Mouse (Mus musculus) liver, embryonic 14.5 days (tissue): Measurements from ENCODE around the gene Wdr24. TPM values are rescaled to one million over a fixed set of nuclear protein-coding genes. Genes with fewer than 3 reads are reported as not detected.

Source experiments
- ATAC-seq: fragments of 200-750 bp; cut with Nextera tagmentation; 2 replicates; pipeline ENCODE4 v1.8.0; 2017; ENCODE audit warnings: moderate number of reproducible peaks, mild to moderate bottlenecking, moderate library complexity; ENCODE audit not compliant: insufficient read depth
- DNase-seq, 3 experiments: peaks; one replicate each; pipeline ENCODE4 v3.0.0-alpha.2; 2012 to 2013; ENCODE audit warnings: low read depth in 3 of 3, low spot score in 3 of 3
- H3K27ac ChIP-seq: fragments of 300-500 bp; sonication (generic); 2 replicates; pipeline ENCODE4 v1.5.1; 2014; ENCODE audit warnings: moderate library complexity, mild to moderate bottlenecking, control low read depth, inconsistent platforms
- H3K27me3 ChIP-seq: fragments of 300-500 bp; sonication (generic); 2 replicates; pipeline ENCODE4 v1.6.1; 2014; ENCODE audit warnings: mild to moderate bottlenecking, low read length, moderate library complexity; ENCODE audit not compliant: control insufficient read depth, insufficient read depth
- H3K36me3 ChIP-seq: fragments of 300-500 bp; sonication (generic); replicated peaks from 2 replicates; pipeline ENCODE4 v1.6.1; 2014; ENCODE audit warnings: low read depth; ENCODE audit not compliant: control insufficient read depth, insufficient read depth
- H3K4me1 ChIP-seq, 2 experiments: fragments of 200-500 bp in 1 of 2; fragments of 300-500 bp in 1 of 2; sonication (generic) in 1 of 2; replicated peaks; 2 replicates each; pipeline ENCODE4 v1.6.1; 2012 to 2014; ENCODE audit warnings: antibody characterized with exemption in 1 of 2, inconsistent platforms in 1 of 2, low read length in 1 of 2; ENCODE audit not compliant: control insufficient read depth in 2 of 2, insufficient read depth in 2 of 2
- H3K4me2 ChIP-seq: fragments of 300-500 bp; sonication (generic); 2 replicates; pipeline ENCODE4 v1.6.1; 2014; ENCODE audit warnings: low read depth, mild to moderate bottlenecking, control low read depth, moderate library complexity
- H3K4me3 ChIP-seq, 2 experiments: fragments of 200-500 bp in 1 of 2; fragments of 300-500 bp in 1 of 2; sonication (generic) in 1 of 2; 2 replicates each; pipeline ENCODE4 v1.5.1; 2012 to 2014; ENCODE audit warnings: low read depth in 2 of 2, low read length in 2 of 2, mild to moderate bottlenecking in 2 of 2, control low read depth in 1 of 2, inconsistent platforms in 1 of 2, moderate library complexity in 1 of 2; ENCODE audit not compliant: insufficient read depth in 1 of 2
- H3K9ac ChIP-seq: fragments of 300-500 bp; sonication (generic); replicated peaks from 2 replicates; pipeline ENCODE4 v1.6.1; 2014; ENCODE audit warnings: mild to moderate bottlenecking, control low read depth, moderate library complexity
- H3K9me3 ChIP-seq: fragments of 300-500 bp; sonication (generic); 2 replicates; pipeline ENCODE4 v1.6.1; 2016; ENCODE audit warnings: low read length, mixed read lengths; ENCODE audit not compliant: control insufficient read depth
- CTCF ChIP-seq: IDR thresholded peaks from 2 replicates; pipeline ENCODE4 v1.5.1; 2016; ENCODE audit warnings: antibody characterized with exemption, low read depth, control low read depth
- EP300 ChIP-seq: IDR thresholded peaks from 2 replicates; pipeline ENCODE4 v1.6.1; 2016; ENCODE audit warnings: antibody characterized with exemption, low read depth
- WGBS: fragments of 180-500 bp; shearing (Covaris S2); extraction: QIAGEN DNeasy Blood & Tissue Kit; methylation state at CpG from one replicate; pipeline ENCODE4 v1.1.7; 2014; ENCODE audit not compliant: insufficient replicate concordance; 5-methylcytosine and 5-hydroxymethylcytosine counted together
- polyA plus RNA-seq, 2 experiments: library from polyadenylated mRNA; depleted of rRNA in 1 of 2; stranded (reverse) in 1 of 2; unstranded in 1 of 2; fragments of >200 nt; fragmentation: Nextera tagmentation in 1 of 2; extraction: Ambion mirVana in 1 of 2; gene quantifications; 2 replicates each; pipeline versions ENCODE4 v1.2.1 to v1.2.3; 2012 to 2014

The Wdr24 gene
- polyA plus RNA-seq, 2 experiments = 9.2 to 14.3 TPM

DNA sequence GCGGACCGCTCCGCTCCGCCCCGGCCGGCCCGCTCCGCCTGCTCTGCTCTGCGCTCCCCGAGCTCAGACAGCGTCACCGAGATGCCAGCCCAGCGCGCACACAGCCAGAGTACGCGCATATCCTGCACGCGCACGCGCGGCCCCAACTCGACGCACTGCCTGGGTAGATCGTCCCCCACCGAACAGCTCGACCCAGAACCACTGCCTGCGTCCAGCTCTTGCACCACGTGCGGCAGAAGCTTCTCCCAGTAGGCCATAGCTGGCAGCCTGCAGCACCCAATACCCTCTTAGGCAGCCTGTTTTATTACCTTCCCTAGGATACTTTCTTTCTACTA, 13.6 kb downstream of the Wdr24 start, which contains the start of gene Rhbdl1:
Gene Rhbdl1 (minus strand): TSS at position 220 of the 335 bp plus-strand sequence.
- Histone ChIP-seq H3K4me1 (peaks cover 3 to 6% of the 10 kb centered on the region in 2 experiments; a peak in 1 of 4 replicates), H3K4me2 (peak within 1 kb of the TSS; percentile 53), H3K9ac (peak within 1 kb of the TSS; percentile 7; the same call in 1 of the 2 replicates), H3K4me3 (peak within 1 kb of the TSS in 1 of 2 experiments; percentile 23; a peak in 2 of 4 replicates), H3K36me3 (peaks cover 32% of the 10 kb centered on the region), H3K27me3 (no peaks in the 10 kb centered on the region), H3K9me3 (no peaks in the 10 kb centered on the region), H3K27ac (no peak within 1 kb of the TSS)
- ATAC-seq = no peak
- 10% methylated on average over 24 of the region's 29 CpGs for WGBS
- TF ChIP-seq CTCF = no peak
- TF ChIP-seq EP300 = no peak
- no peak for DNase-seq

DNA sequence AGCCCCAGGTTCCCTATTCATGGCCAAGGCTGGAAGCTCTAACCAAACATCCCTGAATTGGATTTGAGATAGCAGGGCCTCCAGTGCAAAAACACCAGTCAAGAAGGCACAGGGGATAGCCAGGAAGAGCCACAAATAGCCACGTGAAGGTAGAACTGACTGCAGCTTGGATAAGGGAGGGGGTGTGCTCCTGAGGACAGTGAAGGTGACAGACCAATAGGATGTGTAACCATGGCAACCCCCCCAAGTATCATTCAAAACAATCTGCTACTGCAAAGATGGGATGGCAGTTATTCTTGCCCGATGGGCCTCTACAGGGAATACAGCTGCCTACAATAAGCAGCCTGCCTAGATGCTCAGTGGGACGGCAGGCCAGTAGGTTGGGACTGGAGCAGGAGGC, 14.1 kb downstream of the Wdr24 start:
- WGBS = 51% methylated on average over 3 of the region's 3 CpGs
- TF ChIP-seq EP300 (no peak), CTCF (no peak)
- no peak overlapping the region for H3K9ac ChIP-seq
- DNase-seq (no peak), ATAC-seq (no peak)
- peaks cover 3 to 6% of the 10 kb centered on the region in 2 experiments; a peak in 1 of 4 replicates for H3K4me1 ChIP-seq
- no peak overlapping the region for H3K4me3 ChIP-seq
- H3K36me3 ChIP-seq = peaks cover 32% of the 10 kb centered on the region
- no peak overlapping the region for H3K4me2 ChIP-seq
- H3K27me3 ChIP-seq = no peaks in the 10 kb centered on the region
- no peak overlapping the region for H3K27ac ChIP-seq
- H3K9me3 ChIP-seq = no peaks in the 10 kb centered on the region

DNA sequence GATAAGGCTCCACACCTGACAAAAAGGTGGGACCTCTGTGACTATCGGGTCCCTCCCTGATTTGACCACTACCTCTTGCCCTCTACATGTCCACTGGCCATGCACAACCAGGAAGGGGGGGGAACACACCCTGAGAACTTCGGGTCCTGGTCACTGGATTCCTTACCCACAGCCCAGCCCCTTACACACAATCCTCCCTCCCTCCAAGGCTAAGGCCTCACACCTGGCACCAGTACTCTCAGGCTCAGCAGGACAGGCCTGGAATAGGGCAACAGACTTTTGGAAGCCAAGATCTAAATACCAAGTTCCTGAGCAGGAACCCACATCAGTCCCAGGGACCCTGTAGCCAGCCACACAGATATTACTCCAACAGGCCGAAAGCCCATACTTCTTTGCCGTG, 15.5 kb downstream of the Wdr24 start:
- H3K9ac ChIP-seq = no peak overlapping the region

DNA sequence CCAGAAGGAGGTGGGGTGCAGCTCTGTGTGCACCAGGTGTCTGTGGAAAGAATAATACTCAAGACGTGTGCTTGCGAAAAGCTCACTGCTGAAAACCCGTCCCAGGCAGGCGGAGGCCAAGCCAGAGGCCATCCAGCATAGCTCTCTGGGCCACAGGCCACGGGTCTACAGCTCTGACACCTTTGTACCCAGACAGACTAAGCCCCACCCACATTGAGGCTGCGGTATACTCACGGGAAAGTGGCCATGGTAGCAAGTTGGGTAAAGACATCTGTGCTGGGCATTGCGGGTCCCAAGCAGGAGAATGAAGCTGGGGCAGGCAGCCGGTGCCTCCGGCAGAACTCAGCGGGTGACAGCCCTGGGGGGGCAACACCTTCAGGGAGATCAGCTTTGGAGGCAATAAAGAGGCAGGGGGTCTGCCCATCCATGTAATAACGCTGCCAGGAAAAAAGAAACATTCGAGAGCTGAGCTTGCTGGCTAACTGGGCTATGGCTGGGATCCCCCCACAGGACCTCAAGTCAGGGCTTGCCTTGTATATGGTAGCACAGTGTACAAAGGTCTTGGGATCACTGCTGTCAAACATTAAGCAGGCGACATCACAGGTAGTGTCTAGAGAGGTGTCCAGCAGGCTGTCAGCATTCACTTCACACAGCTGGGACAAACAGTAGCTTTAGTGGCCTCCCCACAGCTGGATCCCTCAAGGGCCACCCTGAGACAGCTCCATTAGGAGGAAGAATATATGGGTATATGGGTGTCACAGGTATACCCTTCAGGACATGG, 16.2 kb downstream of the Wdr24 start:
- ATAC-seq (no peak), DNase-seq (no peak)
- Histone ChIP-seq H3K4me3 (no peak overlapping the region), H3K36me3 (peaks cover 32% of the 10 kb centered on the region), H3K27ac (no peak overlapping the region), H3K9me3 (no peaks in the 10 kb centered on the region), H3K9ac (no peak overlapping the region), H3K4me1 (peaks cover 13 to 15% of the 10 kb centered on the region in 2 experiments), H3K4me2 (no peak overlapping the region), H3K27me3 (no peaks in the 10 kb centered on the region)
- 78% methylated on average over 14 of the region's 14 CpGs for WGBS
- TF ChIP-seq EP300 (no peak), CTCF (no peak)

More for the DNA sequence above, 15.5 kb downstream of the Wdr24 start:
- Histone ChIP-seq H3K27me3 (no peaks in the 10 kb centered on the region), H3K4me2 (no peak overlapping the region), H3K27ac (no peak overlapping the region), H3K36me3 (peaks cover 32% of the 10 kb centered on the region), H3K4me1 (peaks cover 12 to 14% of the 10 kb centered on the region in 2 experiments), H3K9me3 (no peaks in the 10 kb centered on the region), H3K4me3 (no peak overlapping the region)
- WGBS = 75% methylated on average over 4 of the region's 4 CpGs
- DNase-seq = no peak
- no peak for ATAC-seq
- TF ChIP-seq EP300 = no peak
- TF ChIP-seq CTCF = no peak

DNA sequence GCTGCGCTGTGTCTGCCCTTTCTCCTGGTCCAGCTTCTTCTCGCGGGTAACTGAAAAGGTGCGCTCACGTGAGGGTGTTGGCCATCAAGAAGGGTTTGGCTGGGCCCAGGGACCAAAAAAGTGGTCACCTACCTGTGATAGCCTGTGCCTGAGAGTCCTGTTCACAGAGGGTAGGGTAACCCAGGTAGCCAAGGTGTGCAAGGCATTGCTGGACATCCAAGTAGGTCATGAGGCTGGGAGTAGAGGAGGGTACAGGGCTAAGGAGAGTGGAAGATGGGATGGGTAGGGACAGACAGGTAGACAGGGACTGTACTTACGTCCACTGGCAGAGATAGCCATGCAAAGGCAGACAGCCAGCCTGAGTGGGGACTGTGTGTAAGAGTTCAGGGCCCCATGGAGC, 17.1 kb downstream of the Wdr24 start:
- Histone ChIP-seq H3K9ac (no peak overlapping the region), H3K4me1 (peaks cover 16 to 19% of the 10 kb centered on the region in 2 experiments), H3K9me3 (no peaks in the 10 kb centered on the region), H3K4me3 (no peak overlapping the region), H3K27me3 (no peaks in the 10 kb centered on the region), H3K27ac (no peak overlapping the region), H3K36me3 (peaks cover 32% of the 10 kb centered on the region), H3K4me2 (no peak overlapping the region)
- TF ChIP-seq EP300 = no peak
- no peak for TF ChIP-seq CTCF
- DNase-seq (no peak), ATAC-seq (no peak)
- WGBS = 91% methylated on average over 6 of the region's 6 CpGs
